Mouse (Mus musculus): ENCODE measurements at regions not wholly inside any gene's neighbourhood (a gene's known extent, or its start where the extent isn't known, plus 50 kb on each side); places are given as distances from the start of the nearest gene placed in this dataset.
"Not testable (repeated sequence)": the region's sequence is repeated elsewhere in the genome, so short reads cannot be mapped to it uniquely, and the experiment has no call there.

DNA sequence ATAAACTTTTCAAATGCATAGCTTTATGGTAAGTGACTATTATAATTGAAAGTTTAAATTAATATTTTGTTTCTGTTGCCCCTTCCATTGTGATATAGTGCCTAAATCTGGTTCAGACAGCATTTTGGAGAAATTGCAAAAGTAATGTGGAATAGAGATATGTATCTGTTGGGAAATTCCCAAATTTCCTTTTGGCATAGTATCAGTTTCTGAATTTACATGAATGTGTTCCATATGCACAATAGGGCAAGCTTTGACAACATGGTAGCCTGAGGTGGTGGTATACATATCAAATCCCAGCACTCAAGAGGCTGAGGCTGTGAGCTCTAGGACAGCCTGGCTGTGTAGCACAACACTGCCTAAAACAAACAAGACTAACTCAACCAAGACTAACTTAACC, 147.2 kb upstream of the Supt20 start:
- DNase-seq = no peak

DNA sequence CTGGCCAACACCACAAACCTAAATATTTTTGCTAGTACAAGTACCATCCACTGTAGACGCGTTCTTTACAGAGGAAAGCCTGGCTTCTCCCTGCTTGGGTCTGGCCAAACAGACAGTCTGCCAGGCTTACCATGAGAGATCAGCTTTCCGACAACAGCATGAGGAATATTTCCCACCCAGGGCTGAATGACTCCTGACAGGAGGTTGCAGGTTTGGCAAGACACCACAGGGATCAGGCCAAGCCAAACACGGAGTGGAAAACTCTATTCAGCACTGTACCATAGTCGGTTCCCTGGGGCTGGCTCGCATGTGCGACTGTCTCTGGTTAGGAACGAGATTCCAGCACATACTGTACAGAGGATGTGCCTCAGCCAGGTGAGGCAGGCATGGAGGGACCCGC, 140.7 kb upstream of the Supt20 start:
- no peak for DNase-seq

DNA sequence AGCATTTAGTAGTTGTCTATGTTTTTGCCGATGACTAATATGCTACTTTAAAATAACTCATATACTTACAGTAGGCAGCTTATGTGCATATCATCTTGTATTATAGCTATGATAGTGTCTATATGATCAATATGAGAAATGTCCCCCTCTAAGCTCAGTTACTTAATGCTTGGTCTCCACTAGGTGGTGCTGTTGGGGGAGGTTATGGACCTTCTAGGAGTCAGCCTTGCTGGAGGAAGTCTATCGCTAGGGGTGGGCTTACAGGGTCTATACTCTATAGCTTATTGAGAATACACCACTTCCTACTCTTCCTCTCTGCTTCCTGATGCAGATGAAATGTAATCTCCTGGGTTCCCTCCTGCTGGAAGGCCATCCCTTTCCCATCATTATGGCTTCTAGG, 136.7 kb upstream of the Supt20 start:
- DNase-seq = no peak

GRCm38 (mm10) chr3:54559053-54559452, 133.6 kb upstream of the Supt20 start:
- no peak for DNase-seq

GRCm38 (mm10) chr3:54559527-54559926, 133.1 kb upstream of the Supt20 start:
- no peak for DNase-seq

DNA sequence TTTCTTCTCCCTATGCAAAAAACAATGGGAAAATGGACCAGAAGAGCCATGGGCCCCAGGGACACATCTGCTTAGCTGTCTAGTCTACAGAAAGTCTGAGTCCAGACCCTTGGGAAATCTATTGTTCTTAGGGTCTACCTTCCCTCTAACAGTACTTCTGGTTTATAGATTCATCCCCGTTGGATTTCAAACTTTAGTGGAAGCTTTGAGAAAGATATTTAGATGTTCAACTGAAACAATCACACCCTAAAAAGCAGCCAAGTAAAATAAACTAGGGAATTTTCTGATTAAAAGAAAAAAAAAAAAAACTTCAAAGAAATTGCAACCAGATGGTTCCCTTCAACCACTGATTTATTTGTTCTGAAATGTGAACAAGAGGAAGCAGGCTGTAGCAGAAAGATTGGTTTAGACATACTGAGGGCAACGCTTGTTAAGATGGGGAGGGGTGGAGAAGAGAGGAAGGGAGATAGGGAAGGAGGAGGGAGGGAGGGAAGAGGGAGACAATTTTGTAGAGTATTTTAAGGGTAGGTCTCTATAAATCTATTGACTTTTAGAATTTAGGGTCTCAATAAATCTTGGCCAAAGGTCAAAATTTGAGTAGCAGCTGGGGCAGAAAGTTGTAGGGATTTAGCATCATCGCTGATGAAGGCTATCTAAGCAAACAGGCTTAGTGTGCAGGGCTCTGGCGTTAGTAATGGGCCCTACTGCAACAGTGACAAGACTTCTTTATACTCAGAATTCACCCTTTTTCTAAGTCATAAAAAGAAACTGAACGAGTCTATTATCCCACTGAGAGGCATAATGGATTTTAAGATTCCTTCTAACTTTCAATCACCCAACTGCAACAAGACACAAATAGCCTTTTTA, 132.3 kb upstream of the Supt20 start:
- DNase-seq = no peak

DNA sequence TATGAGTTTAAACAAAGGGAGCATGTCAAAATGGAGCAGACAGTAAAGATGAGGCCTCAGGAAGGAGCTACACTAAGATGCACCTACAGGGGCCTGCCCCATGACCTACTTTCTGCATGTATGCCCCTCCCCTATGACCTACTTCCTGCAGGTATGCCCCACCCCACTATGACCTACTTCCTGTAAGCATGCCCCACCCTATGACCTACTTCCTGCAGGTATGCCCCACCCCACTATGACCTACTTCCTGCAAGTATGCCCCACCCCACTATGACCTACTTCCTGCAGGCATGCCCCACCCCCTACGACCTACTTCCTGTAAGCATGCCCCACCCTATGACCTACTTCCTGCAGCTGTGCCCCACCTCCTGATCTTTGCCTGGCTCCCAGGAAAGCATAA, 125.3 kb upstream of the Supt20 start:
- DNase-seq = no peak

GRCm38 (mm10) chr3:54568096-54568495, 124.5 kb upstream of the Supt20 start:
- DNase-seq = no peak

GRCm38 (mm10) chr3:54570501-54570900, 122.1 kb upstream of the Supt20 start:
- no peak for DNase-seq

DNA sequence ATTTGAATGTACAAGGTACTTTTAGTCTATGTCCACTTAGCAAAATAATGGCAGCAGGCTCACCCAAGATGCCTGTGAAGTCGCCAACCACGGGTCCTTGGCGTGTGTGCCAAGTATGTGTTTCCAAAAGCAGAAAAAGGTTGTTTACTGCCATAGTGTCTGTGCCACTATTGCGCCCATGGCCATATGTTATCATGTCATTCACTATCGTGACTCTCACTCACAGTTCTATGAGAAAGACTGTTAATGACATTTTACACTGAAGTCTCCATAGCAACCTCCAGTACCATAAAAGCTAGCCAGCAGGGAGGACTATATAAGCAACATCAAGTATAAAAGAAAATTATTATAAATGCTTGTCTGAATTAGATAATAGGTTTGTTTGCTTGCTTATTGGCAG, 114.8 kb upstream of the Supt20 start:
- DNase-seq = no peak

GRCm38 (mm10) chr3:54579425-54579824, 113.2 kb upstream of the Supt20 start:
- no peak for DNase-seq

- DNase-seq = no peak
Measured at GRCm38 (mm10) chr3:54580339-54580738, 112.3 kb upstream of the Supt20 start.

DNA sequence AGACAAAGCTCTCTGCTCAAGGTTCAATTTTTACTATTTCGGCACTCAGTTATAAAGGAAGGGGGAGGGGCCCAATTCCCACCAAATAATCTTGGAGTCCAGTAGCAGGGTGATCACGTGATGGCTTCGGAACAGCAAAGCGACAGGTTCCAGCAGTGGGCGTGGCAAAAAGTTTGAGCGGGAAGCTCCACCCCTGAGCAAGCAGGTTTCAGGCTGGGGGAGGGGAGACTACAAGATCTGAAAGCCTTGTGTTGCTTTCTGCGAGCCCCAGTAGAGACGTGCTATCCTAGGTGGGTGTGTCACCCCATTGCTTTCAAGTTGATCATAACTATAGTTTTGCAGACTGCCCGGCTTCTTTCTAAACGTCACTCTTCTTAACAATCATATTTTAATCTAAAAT, 106.8 kb upstream of the Supt20 start:
- DNase-seq = not testable (repeated sequence)

DNA sequence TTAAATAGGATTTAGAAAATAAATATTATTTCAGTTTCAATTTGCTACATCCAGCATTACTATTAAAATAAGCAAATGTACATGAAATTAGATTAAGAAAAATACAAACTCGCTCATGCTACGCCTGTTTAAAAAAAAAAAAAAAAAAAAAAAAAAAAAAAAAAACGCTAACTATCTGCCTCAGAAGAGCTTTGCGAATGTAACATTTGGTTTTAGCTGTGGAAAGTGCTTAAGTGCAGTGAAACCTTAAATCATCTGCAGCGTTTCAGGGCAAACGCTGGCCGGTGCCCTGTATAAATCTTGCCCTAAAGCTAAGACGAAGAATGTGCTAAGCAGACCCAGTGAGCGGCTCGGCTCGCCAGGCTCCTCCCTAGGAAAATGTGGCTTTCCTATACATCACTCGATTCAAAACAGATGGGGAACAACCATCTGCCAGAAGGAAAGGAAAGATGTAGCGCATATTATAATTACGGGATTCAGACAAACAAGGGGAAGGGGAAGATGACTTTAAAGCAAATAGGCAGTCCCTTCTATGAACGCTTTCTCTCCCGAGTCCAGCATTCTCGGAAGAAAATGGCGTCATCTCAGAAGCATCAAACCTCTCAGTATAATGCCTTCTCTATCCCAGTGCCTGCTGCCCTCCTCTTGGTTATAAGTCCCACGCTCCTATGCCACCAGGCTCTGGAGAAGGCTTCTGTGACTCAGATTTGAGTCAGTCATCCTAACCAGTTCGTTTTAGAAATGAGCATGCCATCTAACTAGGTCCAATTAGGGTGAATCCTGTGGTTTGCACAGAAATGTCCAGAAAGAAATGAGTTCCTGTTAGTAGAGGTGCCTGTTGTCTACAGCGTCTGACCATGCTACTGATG, 105.2 kb upstream of the Supt20 start:
- no peak for DNase-seq

GRCm38 (mm10) chr3:54588198-54588597, 104.4 kb upstream of the Supt20 start:
- DNase-seq = no peak

GRCm38 (mm10) chr3:54589976-54590375, 102.6 kb upstream of the Supt20 start:
- DNase-seq = no peak

DNA sequence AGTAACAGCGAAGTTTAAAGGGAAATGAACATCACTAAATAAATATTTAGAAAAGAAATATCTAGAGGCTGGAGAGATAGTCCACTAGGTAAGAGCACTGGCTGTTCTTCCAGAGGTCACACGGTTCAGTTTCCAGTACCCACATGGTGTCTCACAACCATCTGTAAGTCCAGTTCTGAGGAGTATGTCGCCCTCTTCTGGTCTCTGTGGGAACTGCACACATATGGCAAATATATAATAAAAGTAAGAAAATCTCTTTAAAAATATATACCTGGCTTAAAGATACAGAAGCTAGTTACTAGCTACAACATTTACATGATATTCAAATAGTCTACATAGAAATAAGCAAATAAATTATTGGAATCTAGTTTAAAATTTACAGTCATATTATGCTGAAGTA, 101.4 kb upstream of the Supt20 start:
- peak in 1 of 2 experiments; percentile 11 for DNase-seq

GRCm38 (mm10) chr3:54592064-54592463, 100.5 kb upstream of the Supt20 start:
- no peak for DNase-seq

DNA sequence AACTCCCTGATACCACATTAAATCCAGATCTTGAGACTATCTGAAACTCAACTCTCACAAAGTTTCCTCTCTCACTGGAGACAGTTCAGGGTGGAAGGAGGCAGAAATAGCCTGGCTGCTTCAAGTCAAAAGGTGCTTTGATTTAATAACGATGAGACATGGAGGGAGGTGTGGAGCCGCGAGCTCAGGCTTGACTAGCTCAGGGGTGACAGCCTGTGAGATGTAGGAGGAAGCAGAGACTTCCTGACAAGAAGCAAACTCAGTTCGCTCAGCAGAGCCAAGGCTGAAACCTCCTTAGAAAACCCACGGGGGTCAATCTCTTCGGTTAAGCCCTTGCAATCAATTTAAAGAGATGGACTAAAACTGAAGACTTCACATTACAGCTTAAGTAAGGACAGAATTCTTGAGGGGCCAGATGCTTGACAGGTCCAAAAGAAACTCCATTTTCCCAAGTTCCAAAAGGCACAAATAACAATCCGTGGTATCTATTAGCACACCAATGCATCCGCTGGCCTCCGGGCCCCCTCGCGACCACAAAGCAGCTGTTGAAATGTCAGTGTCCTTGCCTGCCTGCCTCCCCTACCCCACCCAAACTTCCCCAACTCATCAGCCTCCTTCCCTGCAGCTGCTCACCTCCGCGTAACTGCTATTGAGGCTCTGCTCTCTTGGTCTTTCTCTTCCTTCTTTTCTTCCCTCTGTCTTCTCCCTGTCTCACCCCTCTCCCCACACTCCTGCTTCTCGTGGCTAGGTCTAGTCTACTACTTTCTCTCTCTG, 99.8 kb upstream of the Supt20 start:
- DNase-seq = no peak

DNA sequence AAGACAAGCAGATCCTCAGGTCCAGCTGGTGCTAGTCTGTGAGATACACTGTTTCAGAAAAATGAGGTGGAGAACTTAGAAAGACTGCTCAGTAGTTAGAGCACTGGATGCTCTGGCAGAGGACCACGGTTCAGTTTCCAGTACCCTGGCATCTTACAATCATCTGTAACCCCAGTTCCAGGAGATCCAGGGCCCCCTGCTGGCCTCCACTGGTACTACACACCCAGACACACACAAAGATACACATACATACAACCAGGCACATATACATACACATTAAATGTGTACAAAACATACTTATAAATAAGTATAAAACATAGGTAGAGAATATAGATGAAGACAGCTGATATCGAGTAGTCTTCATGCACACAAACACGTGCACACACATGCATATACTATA, 97.4 kb upstream of the Supt20 start:
- DNase-seq = no peak

- no peak for DNase-seq
Measured at GRCm38 (mm10) chr3:54597326-54598274, 95.0 kb upstream of the Supt20 start.

- DNase-seq = no peak
Measured at GRCm38 (mm10) chr3:54598296-54598695, 94.3 kb upstream of the Supt20 start.
